Mouse (Mus musculus) liver, postnatal 0 days (tissue): ENCODE results near the gene Rack1. TPM values are rescaled to one million over a fixed set of nuclear protein-coding genes. Genes with fewer than 3 reads are reported as not detected.

Experiments used
- ATAC-seq: fragments of 200-750 bp; cut with Nextera tagmentation; 2 replicates; pipeline ENCODE4 v1.8.0; 2017; ENCODE audit warnings: mild to moderate bottlenecking, moderate library complexity
- DNase-seq: peaks from one replicate; pipeline ENCODE4 v3.0.0-alpha.2; 2016
- H3K27ac ChIP-seq: fragments of 300-500 bp; sonication (generic); 2 replicates; pipeline ENCODE4 v1.5.1; 2014; ENCODE audit warnings: antibody characterized with exemption, moderate library complexity, mild to moderate bottlenecking, low read depth
- H3K27me3 ChIP-seq: fragments of 300-500 bp; sonication (generic); 2 replicates; pipeline ENCODE4 v1.6.1; 2014; ENCODE audit warnings: low read length, control low read depth, mixed read lengths; ENCODE audit not compliant: insufficient read depth
- H3K36me3 ChIP-seq: fragments of 300-500 bp; sonication (generic); replicated peaks from 2 replicates; pipeline ENCODE4 v1.6.1; 2014; ENCODE audit warnings: mild to moderate bottlenecking, control low read depth, low read length, moderate library complexity, mixed read lengths; ENCODE audit not compliant: insufficient read depth
- H3K4me1 ChIP-seq: fragments of 300-500 bp; sonication (generic); 2 replicates; pipeline ENCODE4 v1.6.1; 2014; ENCODE audit warnings: antibody characterized with exemption, mild to moderate bottlenecking, control low read depth; ENCODE audit not compliant: insufficient read depth
- H3K4me2 ChIP-seq: fragments of 300-500 bp; sonication (generic); 2 replicates; pipeline ENCODE4 v1.6.1; 2014; ENCODE audit warnings: low read depth, mild to moderate bottlenecking, low read length, moderate library complexity, mixed read lengths
- H3K4me3 ChIP-seq: fragments of 300-500 bp; sonication (generic); 2 replicates; pipeline ENCODE4 v1.5.1; 2014; ENCODE audit warnings: low read depth, low read length
- H3K9ac ChIP-seq: fragments of 300-500 bp; sonication (generic); replicated peaks from 2 replicates; pipeline ENCODE4 v1.6.1; 2014; ENCODE audit warnings: mild to moderate bottlenecking, moderate library complexity
- H3K9me3 ChIP-seq: fragments of 300-500 bp; sonication (generic); 2 replicates; pipeline ENCODE4 v1.6.1; 2016; ENCODE audit warnings: mild to moderate bottlenecking, control low read depth, low read length, mixed read lengths
- CTCF ChIP-seq: sonication (generic); IDR thresholded peaks from 2 replicates; pipeline ENCODE4 v1.5.1; 2016; ENCODE audit warnings: antibody characterized with exemption, low read depth
- EP300 ChIP-seq: IDR thresholded peaks from 2 replicates; pipeline ENCODE4 v1.6.1; 2016; ENCODE audit warnings: antibody characterized with exemption, low read depth, mild to moderate bottlenecking
- WGBS: fragments of 180-500 bp; shearing (Covaris S2); extraction: QIAGEN DNeasy Blood & Tissue Kit; methylation state at CpG from one replicate; pipeline ENCODE4 v1.1.7; 2014; ENCODE audit not compliant: insufficient replicate concordance; 5-methylcytosine and 5-hydroxymethylcytosine counted together
- polyA plus RNA-seq: library from polyadenylated mRNA; unstranded; fragments of >200 nt; fragmentation: Nextera tagmentation; extraction: Ambion mirVana; gene quantifications from 2 replicates; pipeline ENCODE4 v1.2.1, GENCODE M21; 2015

Rack1 gene
- polyA plus RNA-seq, 1 experiment from 2014 or later = 398 TPM

- Histone ChIP-seq H3K9me3 (no peaks in the 10 kb centered on the region), H3K9ac (peak overlapping the region; percentile 51), H3K36me3 (no peaks in the 10 kb centered on the region), H3K27ac (peak overlapping the region; percentile 52), H3K4me3 (peak overlapping the region; percentile 48), H3K4me2 (peak overlapping the region; percentile 81), H3K4me1 (peaks cover 20% of the 10 kb centered on the region), H3K27me3 (peaks cover 16% of the 10 kb centered on the region)
- no peak for TF ChIP-seq EP300
- DNase-seq = no peak
- ATAC-seq = no peak
- WGBS = 2% methylated on average over 6 of the region's 6 CpGs
These were observed 26.6 kb downstream of the Rack1 start for GRCm38 (mm10) chr11:48826752-48827096.

GRCm38 (mm10) chr11:48827926-48828325 lies 27.8 kb downstream of the Rack1 start:
- no peak for DNase-seq
- H3K4me3 ChIP-seq = no peak overlapping the region
- H3K9ac ChIP-seq = no peak overlapping the region
- peaks cover 16% of the 10 kb centered on the region for H3K27me3 ChIP-seq
- no peaks in the 10 kb centered on the region for H3K9me3 ChIP-seq
- peaks cover 20% of the 10 kb centered on the region for H3K4me1 ChIP-seq
- ATAC-seq = no peak
- H3K4me2 ChIP-seq = no peak overlapping the region
- TF ChIP-seq EP300 (no peak), CTCF (no peak)
- H3K27ac ChIP-seq = no peak overlapping the region
- no peaks in the 10 kb centered on the region for H3K36me3 ChIP-seq
- WGBS = 82% methylated on average over 6 of the region's 6 CpGs

GRCm38 (mm10) chr11:48830279-48830678 lies 30.1 kb downstream of the Rack1 start:
- Histone ChIP-seq H3K9ac (no peak overlapping the region), H3K9me3 (no peaks in the 10 kb centered on the region), H3K27ac (no peak overlapping the region), H3K27me3 (peaks cover 3% of the 10 kb centered on the region; the same call in 1 of the 2 replicates), H3K4me3 (no peak overlapping the region), H3K36me3 (no peaks in the 10 kb centered on the region), H3K4me2 (no peak overlapping the region), H3K4me1 (peaks cover 5% of the 10 kb centered on the region)
- 61% methylated on average over 2 of the region's 2 CpGs for WGBS
- DNase-seq = no peak
- ATAC-seq = no peak
- TF ChIP-seq CTCF (no peak), EP300 (no peak)

- DNase-seq = no peak
- no peaks in the 10 kb centered on the region for H3K9me3 ChIP-seq
- H3K36me3 ChIP-seq = no peaks in the 10 kb centered on the region
- H3K27me3 ChIP-seq = peaks cover 4% of the 10 kb centered on the region; the same call in 1 of the 2 replicates
- H3K27ac ChIP-seq = no peak overlapping the region
- peaks cover 5% of the 10 kb centered on the region for H3K4me1 ChIP-seq
- H3K4me3 ChIP-seq = no peak overlapping the region
- H3K4me2 ChIP-seq = no peak overlapping the region
- no peak overlapping the region for H3K9ac ChIP-seq
- no peak for ATAC-seq
- WGBS = 78% methylated on average over 2 of the region's 2 CpGs
- no peak for TF ChIP-seq CTCF
- TF ChIP-seq EP300 = no peak
These were observed 31.1 kb downstream of the Rack1 start for GRCm38 (mm10) chr11:48831273-48831672.

GRCm38 (mm10) chr11:48833078-48833730 lies 33.1 kb downstream of the Rack1 start:
- Histone ChIP-seq H3K27me3 (0 out of 2 replicates have a peak, but pooled peaks cover 11% of the 10 kb centered on the region), H3K27ac (0 out of 2 replicates have a peak overlapping the region, but pooled peaks have one; percentile 78), H3K4me1 (peaks cover 12% of the 10 kb centered on the region), H3K36me3 (no peaks in the 10 kb centered on the region), H3K4me3 (peak overlapping the region; percentile 73), H3K9me3 (no peaks in the 10 kb centered on the region), H3K4me2 (peak overlapping the region; percentile 86), H3K9ac (peak overlapping the region; percentile 74; the same call in 1 of the 2 replicates)
- 22% methylated on average over 9 of the region's 9 CpGs for WGBS
- TF ChIP-seq EP300 (no peak), CTCF (no peak)
- no peak for DNase-seq
- ATAC-seq = peak; percentile 28; the same call in 1 of the 2 replicates

- peak overlapping the region; percentile 73 for H3K4me3 ChIP-seq
- ATAC-seq (peak; percentile 77), DNase-seq (peak; percentile 91)
- peaks cover 16% of the 10 kb centered on the region for H3K4me1 ChIP-seq
- peak overlapping the region; percentile 78 for H3K27ac ChIP-seq
- peak overlapping the region; percentile 86 for H3K4me2 ChIP-seq
- 0 out of 2 replicates have a peak, but pooled peaks cover 11% of the 10 kb centered on the region for H3K27me3 ChIP-seq
- under 1% methylated on average over 30 of the region's 30 CpGs for WGBS
- TF ChIP-seq CTCF (no peak), EP300 (no peak)
- H3K9me3 ChIP-seq = no peaks in the 10 kb centered on the region
- peak overlapping the region; percentile 74 for H3K9ac ChIP-seq
- no peaks in the 10 kb centered on the region for H3K36me3 ChIP-seq
These were observed 33.9 kb downstream of the Rack1 start for GRCm38 (mm10) chr11:48833731-48834639.
